Mouse (Mus musculus) hindbrain, embryonic 11.5 days (tissue): ENCODE measurements around the gene Tpp2. TPM values are rescaled to one million over a fixed set of nuclear protein-coding genes. Genes with fewer than 3 reads are reported as not detected.

ENCODE experiments used
- ATAC-seq: fragments of 200-750 bp; cut with Nextera tagmentation; 2 replicates; pipeline ENCODE4 v1.8.0; 2017; ENCODE audit warnings: mild to moderate bottlenecking, moderate TSS enrichment, moderate library complexity; ENCODE audit not compliant: low FRiP score
- DNase-seq: peaks from one replicate; pipeline ENCODE4 v3.0.0-alpha.2; 2015; ENCODE audit warnings: low spot score
- H3K27ac ChIP-seq: fragments of 300-500 bp; sonication (generic); 2 replicates; pipeline ENCODE4 v1.5.1; 2014; ENCODE audit warnings: mild to moderate bottlenecking, low read depth, low read length
- H3K27me3 ChIP-seq: fragments of 300-500 bp; sonication (generic); 2 replicates; pipeline ENCODE4 v1.6.1; 2014; ENCODE audit warnings: mild to moderate bottlenecking, low read length, moderate library complexity, mixed read lengths; ENCODE audit not compliant: control insufficient read depth, insufficient read depth
- H3K36me3 ChIP-seq: fragments of 300-500 bp; sonication (generic); 2 replicates; pipeline ENCODE4 v1.6.1; 2014; ENCODE audit warnings: mild to moderate bottlenecking, low read length, moderate library complexity, mixed read lengths; ENCODE audit not compliant: control insufficient read depth, insufficient read depth
- H3K4me1 ChIP-seq: fragments of 300-500 bp; sonication (generic); replicated peaks from 2 replicates; pipeline ENCODE4 v1.6.1; 2014; ENCODE audit warnings: low read length, mixed read lengths; ENCODE audit not compliant: control insufficient read depth, insufficient read depth
- H3K4me2 ChIP-seq: fragments of 300-500 bp; sonication (generic); replicated peaks from 2 replicates; pipeline ENCODE4 v1.6.1; 2014; ENCODE audit warnings: mild to moderate bottlenecking, low read depth, low read length
- H3K4me3 ChIP-seq: fragments of 300-500 bp; sonication (generic); 2 replicates; pipeline ENCODE4 v1.5.1; 2014; ENCODE audit warnings: low read depth, low read length
- H3K9ac ChIP-seq: fragments of 300-500 bp; sonication (generic); 2 replicates; pipeline ENCODE4 v1.6.1; 2014; ENCODE audit warnings: low read depth, low read length
- H3K9me3 ChIP-seq: fragments of 300-500 bp; sonication (generic); 2 replicates; pipeline ENCODE4 v1.6.1; 2016; ENCODE audit warnings: low read length; ENCODE audit not compliant: control insufficient read depth
- WGBS: fragments of 180-500 bp; shearing (Covaris S2); extraction: QIAGEN DNeasy Blood & Tissue Kit; methylation state at CpG from one replicate; pipeline ENCODE4 v1.1.7; 2014; 5-methylcytosine and 5-hydroxymethylcytosine counted together
- polyA plus RNA-seq: library from polyadenylated mRNA; unstranded; fragments of >200 nt; fragmentation: Nextera tagmentation; extraction: Ambion mirVana; gene quantifications from 2 replicates; pipeline ENCODE4 v1.2.1, GENCODE M21; 2014

Gene Tpp2
- polyA plus RNA-seq, 1 experiment from 2014 or later: 68.2 TPM

DNA sequence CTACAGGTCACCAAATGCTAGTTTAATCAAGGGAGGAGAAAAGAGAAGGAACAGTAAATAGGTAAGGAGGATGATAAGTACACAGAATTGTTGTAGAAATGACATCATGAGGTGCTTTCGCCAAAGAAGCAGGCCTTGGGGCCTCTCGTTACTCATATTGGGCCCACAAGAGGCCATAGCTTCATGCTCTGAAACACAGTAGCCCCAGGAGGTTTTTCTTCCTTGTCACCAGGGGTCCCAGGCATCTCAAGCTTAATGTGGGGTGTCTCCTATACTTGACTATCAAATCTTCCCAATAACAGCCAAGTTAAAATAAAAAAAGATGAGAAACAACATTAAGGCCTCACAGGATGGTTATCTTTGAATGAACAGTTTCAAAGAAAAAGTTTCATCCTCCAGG is 18.0 kb upstream of the Tpp2 start:
- 60% methylated on average over 2 of the region's 2 CpGs for WGBS
- ATAC-seq: no peak

DNA sequence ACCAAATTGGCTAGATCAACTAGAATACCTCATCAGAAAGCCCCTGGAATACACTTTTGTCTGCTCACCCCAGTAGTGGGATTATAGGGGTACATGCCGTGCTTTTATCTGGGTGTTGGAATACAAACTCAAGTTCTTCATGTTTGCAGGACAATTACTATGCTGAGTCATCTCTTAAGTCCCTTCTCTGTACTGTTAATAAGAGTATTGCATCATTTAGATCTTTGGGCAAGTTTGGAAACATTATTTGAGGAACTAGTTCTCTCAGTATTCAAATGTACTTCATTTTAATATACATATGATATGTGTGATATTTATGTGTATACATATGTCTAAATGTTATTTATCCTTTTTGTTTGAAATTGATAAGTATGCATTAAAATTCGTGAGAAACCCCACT is 16.6 kb upstream of the Tpp2 start:
- Histone ChIP-seq H3K4me1 (no peaks in the 10 kb centered on the region), H3K4me3 (no peak overlapping the region), H3K36me3 (no peaks in the 10 kb centered on the region), H3K9me3 (no peaks in the 10 kb centered on the region), H3K9ac (no peak overlapping the region), H3K27me3 (no peaks in the 10 kb centered on the region), H3K27ac (no peak overlapping the region), H3K4me2 (no peak overlapping the region)
- ATAC-seq (no peak), DNase-seq (no peak)
- WGBS: 62% methylated on average over 2 of the region's 2 CpGs

More for the DNA sequence above, 18.0 kb upstream of the Tpp2 start:
- Histone ChIP-seq H3K27me3 (no peaks in the 10 kb centered on the region), H3K4me2 (no peak overlapping the region), H3K36me3 (no peaks in the 10 kb centered on the region), H3K27ac (no peak overlapping the region), H3K9me3 (no peaks in the 10 kb centered on the region), H3K4me3 (no peak overlapping the region), H3K9ac (no peak overlapping the region), H3K4me1 (no peaks in the 10 kb centered on the region)
- DNase-seq: no peak

GRCm38 (mm10) chr1:43934416-43934810 is 966 bp downstream of the Tpp2 start:
- H3K9ac ChIP-seq: peak overlapping the region; percentile 90
- H3K4me2 ChIP-seq: peak overlapping the region; percentile 44
- peak overlapping the region; percentile 88 for H3K27ac ChIP-seq
- 2% methylated on average over 17 of the region's 17 CpGs for WGBS
- peak overlapping the region; percentile 90 for H3K4me3 ChIP-seq
- no peaks in the 10 kb centered on the region for H3K36me3 ChIP-seq
- H3K9me3 ChIP-seq: no peaks in the 10 kb centered on the region
- H3K27me3 ChIP-seq: no peaks in the 10 kb centered on the region
- DNase-seq: no peak
- no peaks in the 10 kb centered on the region for H3K4me1 ChIP-seq
- ATAC-seq: no peak

- no peak overlapping the region for H3K9ac ChIP-seq
- no peak overlapping the region for H3K4me2 ChIP-seq
- no peaks in the 10 kb centered on the region for H3K36me3 ChIP-seq
- no peaks in the 10 kb centered on the region for H3K9me3 ChIP-seq
- H3K4me1 ChIP-seq: no peaks in the 10 kb centered on the region
- H3K27me3 ChIP-seq: no peaks in the 10 kb centered on the region
- H3K4me3 ChIP-seq: no peak overlapping the region
- no peak overlapping the region for H3K27ac ChIP-seq
- DNase-seq (no peak), ATAC-seq (no peak)
- 98% methylated on average over 1 of the region's 1 CpGs for WGBS
These were observed 5.9 kb downstream of the Tpp2 start for GRCm38 (mm10) chr1:43939310-43939709.

GRCm38 (mm10) chr1:43941476-43942217 is 8.2 kb downstream of the Tpp2 start:
- Histone ChIP-seq H3K4me3 (no peak overlapping the region), H3K36me3 (no peaks in the 10 kb centered on the region), H3K4me2 (no peak overlapping the region), H3K27me3 (no peaks in the 10 kb centered on the region), H3K4me1 (no peaks in the 10 kb centered on the region), H3K9ac (no peak overlapping the region), H3K27ac (no peak overlapping the region), H3K9me3 (no peaks in the 10 kb centered on the region)
- 97% methylated on average over 7 of the region's 7 CpGs for WGBS
- DNase-seq (no peak), ATAC-seq (no peak)

DNA sequence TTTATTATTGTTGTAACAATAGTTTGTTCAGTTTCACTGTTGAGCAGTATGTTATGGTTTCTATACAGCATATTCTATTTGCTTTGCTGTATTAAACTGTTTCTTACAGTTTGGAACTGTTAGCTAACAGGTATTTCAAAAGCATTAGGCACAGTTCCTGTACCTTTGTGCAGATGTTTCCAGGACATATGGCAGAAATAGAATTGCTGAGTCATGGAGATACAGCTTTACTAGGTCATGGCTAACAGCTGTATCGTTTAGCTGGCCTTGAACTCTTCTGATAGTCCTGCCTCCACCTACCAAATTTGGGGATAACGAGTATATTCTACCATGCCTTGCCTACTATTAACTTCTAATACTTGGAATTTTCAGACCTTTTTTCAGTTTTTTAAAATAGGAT is 9.4 kb downstream of the Tpp2 start:
- no peak for ATAC-seq
- Histone ChIP-seq H3K4me1 (no peaks in the 10 kb centered on the region), H3K36me3 (no peaks in the 10 kb centered on the region)

DNA sequence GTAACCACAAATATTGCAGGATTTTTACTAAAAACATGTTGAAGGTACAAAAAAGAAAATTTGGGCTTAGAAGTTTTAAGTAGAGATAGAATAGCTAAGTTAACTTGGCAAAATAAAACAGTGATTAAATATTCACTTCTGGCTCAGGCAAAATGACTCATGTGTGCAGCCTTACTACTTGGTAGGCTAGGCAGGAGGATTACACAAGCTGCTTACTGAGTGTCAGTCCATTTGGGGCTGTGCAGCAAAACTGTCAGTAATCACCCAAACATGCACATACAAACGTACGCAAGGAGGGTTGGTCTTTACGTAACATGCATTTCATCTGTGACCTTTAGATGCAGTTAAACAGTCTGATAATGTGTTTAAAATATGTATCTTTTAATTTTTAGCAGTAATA is 20.2 kb downstream of the Tpp2 start:
- Histone ChIP-seq H3K27ac (no peak overlapping the region), H3K9ac (no peak overlapping the region), H3K4me1 (no peaks in the 10 kb centered on the region), H3K9me3 (no peaks in the 10 kb centered on the region), H3K4me3 (no peak overlapping the region), H3K36me3 (no peaks in the 10 kb centered on the region; the same call in 1 of the 2 replicates), H3K27me3 (no peaks in the 10 kb centered on the region), H3K4me2 (no peak overlapping the region)
- no peak for DNase-seq
- ATAC-seq: no peak
- 94% methylated on average over 3 of the region's 3 CpGs for WGBS

More for the DNA sequence above, 9.4 kb downstream of the Tpp2 start:
- H3K27me3 ChIP-seq: no peaks in the 10 kb centered on the region
- no peak overlapping the region for H3K27ac ChIP-seq
- WGBS: 95% methylated on average over 2 of the region's 2 CpGs
- H3K9ac ChIP-seq: no peak overlapping the region
- DNase-seq: no peak
- H3K4me3 ChIP-seq: no peak overlapping the region
- H3K9me3 ChIP-seq: no peaks in the 10 kb centered on the region
- no peak overlapping the region for H3K4me2 ChIP-seq

DNA sequence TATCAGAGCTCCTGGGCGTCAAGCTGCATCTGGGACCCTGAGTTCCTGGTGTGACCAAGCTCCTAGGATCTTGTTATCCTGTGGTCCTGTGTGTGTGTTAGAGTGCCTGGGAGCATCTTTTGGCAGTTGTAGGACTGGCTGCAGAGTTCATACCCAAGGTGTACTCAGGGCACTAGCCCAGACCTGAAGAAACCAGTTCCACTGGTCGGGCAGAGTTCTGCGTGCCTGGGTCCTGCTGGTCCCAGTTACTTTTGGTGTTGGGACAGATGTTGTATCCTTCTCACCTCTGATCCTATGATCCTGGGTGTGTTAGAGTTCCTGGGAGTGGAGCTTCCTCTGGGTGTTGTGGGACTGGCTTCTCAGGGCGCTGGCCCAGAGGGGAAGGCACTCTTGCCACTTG is 30.9 kb downstream of the Tpp2 start:
- no peaks in the 10 kb centered on the region for H3K36me3 ChIP-seq
- H3K9me3 ChIP-seq: no peaks in the 10 kb centered on the region
- no peak overlapping the region for H3K4me3 ChIP-seq
- no peaks in the 10 kb centered on the region for H3K27me3 ChIP-seq
- no peak for ATAC-seq
- no peak overlapping the region for H3K27ac ChIP-seq
- H3K9ac ChIP-seq: no peak overlapping the region
- no peak overlapping the region for H3K4me2 ChIP-seq
- 90% methylated on average over 4 of the region's 4 CpGs for WGBS
- no peak for DNase-seq
- H3K4me1 ChIP-seq: no peaks in the 10 kb centered on the region

- H3K4me1 ChIP-seq: no peaks in the 10 kb centered on the region
- no peaks in the 10 kb centered on the region for H3K27me3 ChIP-seq
- no peak overlapping the region for H3K27ac ChIP-seq
- H3K9ac ChIP-seq: no peak overlapping the region
- no peak overlapping the region for H3K4me2 ChIP-seq
- 89% methylated on average over 4 of the region's 4 CpGs for WGBS
- H3K4me3 ChIP-seq: no peak overlapping the region
- no peak for ATAC-seq
- no peaks in the 10 kb centered on the region for H3K36me3 ChIP-seq
- no peak for DNase-seq
- no peaks in the 10 kb centered on the region for H3K9me3 ChIP-seq
These were observed 33.3 kb downstream of the Tpp2 start for GRCm38 (mm10) chr1:43966756-43967155.
